Mouse (Mus musculus) myocyte (in vitro differentiated cells): ENCODE measurements at regions not wholly inside any gene's neighbourhood (a gene's known extent, or its start where the extent isn't known, plus 50 kb on each side); places are given as distances from the start of the nearest gene placed in this dataset.

Experiments used
- H3K27me3 ChIP-seq: one replicate; pipeline ENCODE4 v1.6.1; 2011; ENCODE audit not compliant: control insufficient read depth, insufficient read depth, insufficient read length
- H3K36me3 ChIP-seq: one replicate; pipeline ENCODE4 v1.6.1; 2011; ENCODE audit not compliant: control insufficient read depth, insufficient read depth
- H3K4me2 ChIP-seq: one replicate; pipeline ENCODE4 v1.6.1; 2011; ENCODE audit warnings: low read depth, control low read depth
- H3K4me3 ChIP-seq: one replicate; pipeline ENCODE4 v1.5.1; 2011; ENCODE audit warnings: mild to moderate bottlenecking, control low read depth, moderate library complexity
- H3K79me2 ChIP-seq: one replicate; pipeline ENCODE4 v1.6.1; 2011; ENCODE audit not compliant: control insufficient read depth, insufficient read depth
- H3ac ChIP-seq: one replicate; pipeline ENCODE4 v1.6.1; 2011; ENCODE audit not compliant: control insufficient read depth, insufficient read length
- CEBPB ChIP-seq: IDR thresholded peaks from 2 replicates; pipeline ENCODE4 v1.6.1; 2011; ENCODE audit warnings: mild to moderate bottlenecking, moderate library complexity; ENCODE audit not compliant: poor library complexity, insufficient read depth, severe bottlenecking
- E2F4 ChIP-seq: IDR thresholded peaks from one replicate; pipeline ENCODE4 v1.6.1; 2011; ENCODE audit warnings: mild to moderate bottlenecking, control low read depth, moderate library complexity; ENCODE audit not compliant: insufficient read depth
- MAX ChIP-seq: IDR thresholded peaks from one replicate; pipeline ENCODE4 v1.6.1; 2011; ENCODE audit warnings: low read depth, mild to moderate bottlenecking, control low read depth
- MYOD1 ChIP-seq, 3 experiments: IDR thresholded peaks; one replicate each; pipeline ENCODE4 v1.6.1; 2011; ENCODE audit warnings: control low read depth in 2 of 3, low read depth in 2 of 3, mild to moderate bottlenecking in 2 of 3, moderate library complexity in 1 of 3; ENCODE audit not compliant: insufficient read length in 2 of 3, control insufficient read depth in 1 of 3
- MYOG ChIP-seq, 3 experiments: IDR thresholded peaks; one replicate each; pipeline ENCODE4 v1.6.1; 2011; ENCODE audit warnings: control low read depth in 2 of 3, low read depth in 2 of 3, mild to moderate bottlenecking in 2 of 3; ENCODE audit not compliant: insufficient read length in 2 of 3, control insufficient read depth in 1 of 3, insufficient read depth in 1 of 3
- POLR2A ChIP-seq: IDR thresholded peaks from one replicate; pipeline ENCODE4 v1.6.1; 2011; ENCODE audit warnings: low read depth, mild to moderate bottlenecking, control low read depth, moderate library complexity; ENCODE audit not compliant: insufficient read length
- POLR2AphosphoS2 ChIP-seq: IDR thresholded peaks from one replicate; pipeline ENCODE4 v1.6.1; 2011; ENCODE audit warnings: low read depth, control low read depth; ENCODE audit not compliant: insufficient read length
- REST ChIP-seq: IDR thresholded peaks from one replicate; pipeline ENCODE4 v1.6.1; 2011; ENCODE audit warnings: mild to moderate bottlenecking, control low read depth, moderate library complexity; ENCODE audit not compliant: insufficient read depth, insufficient read length
- SRF ChIP-seq: IDR thresholded peaks from one replicate; pipeline ENCODE4 v1.6.1; 2011; ENCODE audit warnings: low read depth; ENCODE audit not compliant: control insufficient read depth, insufficient read length
- TCF12 ChIP-seq: IDR thresholded peaks from one replicate; pipeline ENCODE4 v1.6.1; 2011; ENCODE audit warnings: mild to moderate bottlenecking, control low read depth; ENCODE audit not compliant: poor library complexity, insufficient read depth, severe bottlenecking
- TCF3 ChIP-seq: IDR thresholded peaks from one replicate; pipeline ENCODE4 v1.6.1; 2011; ENCODE audit warnings: low read depth, control low read depth; ENCODE audit not compliant: insufficient read length
- USF1 ChIP-seq: IDR thresholded peaks from one replicate; pipeline ENCODE4 v1.6.1; 2011; ENCODE audit warnings: low read depth, mild to moderate bottlenecking, control low read depth, moderate library complexity

GRCm38 (mm10) chr13:82355296-82355695, 572.4 kb downstream of the Cetn3 start:
- Histone ChIP-seq H3K36me3 (no peaks in the 10 kb centered on the region), H3K4me3 (no peak overlapping the region), H3ac (no peak overlapping the region), H3K79me2 (no peaks in the 10 kb centered on the region), H3K27me3 (no peaks in the 10 kb centered on the region), H3K4me2 (no peak overlapping the region)
- TF ChIP-seq MYOD1 (IDR thresholded peaks at IDR 0.05; ENCODE audit: control insufficient read depth in 1 of 3, insufficient read length in 2 of 3, low read depth in 2 of 3), result no peak
- TF ChIP-seq CEBPB, result no peak
- no peak for TF ChIP-seq MYOG (IDR thresholded peaks at IDR 0.05; ENCODE audit: control insufficient read depth in 1 of 3, insufficient read depth in 1 of 3, insufficient read length in 2 of 3, low read depth in 2 of 3)
- TF ChIP-seq POLR2A, result no peak
- TF ChIP-seq POLR2AphosphoS2, result no peak
- TF ChIP-seq TCF3, result no peak
- no peak for TF ChIP-seq REST
- no peak for TF ChIP-seq TCF12
- TF ChIP-seq USF1, result no peak
- no peak for TF ChIP-seq E2F4
- no peak for TF ChIP-seq MAX
- TF ChIP-seq SRF, result no peak

DNA sequence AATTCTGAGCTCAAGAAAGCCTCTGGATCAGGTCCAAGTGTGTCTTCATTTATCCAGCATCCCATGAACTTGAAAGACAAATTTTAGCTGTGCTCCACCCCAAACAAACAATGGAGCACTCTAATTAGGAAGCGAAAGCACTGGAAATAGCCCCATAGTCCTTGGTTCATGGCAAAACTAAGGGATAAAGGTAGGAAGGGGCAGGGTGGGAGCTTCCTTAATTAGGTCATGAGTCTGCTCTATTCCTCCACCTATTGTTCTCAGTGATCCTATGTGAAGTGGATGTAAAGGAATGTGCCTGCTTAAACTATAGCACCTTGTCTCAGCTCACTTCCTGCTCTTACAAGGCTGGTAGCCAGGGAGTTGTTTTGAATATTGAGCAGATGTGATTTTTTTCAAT, 576.6 kb downstream of the Cetn3 start:
- Histone ChIP-seq H3K79me2 (no peaks in the 10 kb centered on the region), H3K4me3 (no peak overlapping the region), H3K27me3 (no peaks in the 10 kb centered on the region), H3K36me3 (no peaks in the 10 kb centered on the region), H3K4me2 (no peak overlapping the region), H3ac (no peak overlapping the region)
- no peak for TF ChIP-seq REST
- no peak for TF ChIP-seq MYOD1 (IDR thresholded peaks at IDR 0.05; ENCODE audit: control insufficient read depth in 1 of 3, insufficient read length in 2 of 3, low read depth in 2 of 3)
- TF ChIP-seq E2F4, result no peak

- no peaks in the 10 kb centered on the region for H3K27me3 ChIP-seq
- no peak overlapping the region for H3ac ChIP-seq
- H3K4me3 ChIP-seq, result no peak overlapping the region
- no peaks in the 10 kb centered on the region for H3K36me3 ChIP-seq
- H3K79me2 ChIP-seq, result no peaks in the 10 kb centered on the region
- H3K4me2 ChIP-seq, result no peak overlapping the region
- TF ChIP-seq MYOD1 (IDR thresholded peaks at IDR 0.05; ENCODE audit: control insufficient read depth in 1 of 3, insufficient read length in 2 of 3, low read depth in 2 of 3) (no peak), CEBPB (no peak), MAX (no peak), E2F4 (no peak), TCF3 (no peak), USF1 (no peak), REST (no peak), SRF (no peak)
Measured at GRCm38 (mm10) chr13:82360711-82361110, 577.8 kb downstream of the Cetn3 start.

DNA sequence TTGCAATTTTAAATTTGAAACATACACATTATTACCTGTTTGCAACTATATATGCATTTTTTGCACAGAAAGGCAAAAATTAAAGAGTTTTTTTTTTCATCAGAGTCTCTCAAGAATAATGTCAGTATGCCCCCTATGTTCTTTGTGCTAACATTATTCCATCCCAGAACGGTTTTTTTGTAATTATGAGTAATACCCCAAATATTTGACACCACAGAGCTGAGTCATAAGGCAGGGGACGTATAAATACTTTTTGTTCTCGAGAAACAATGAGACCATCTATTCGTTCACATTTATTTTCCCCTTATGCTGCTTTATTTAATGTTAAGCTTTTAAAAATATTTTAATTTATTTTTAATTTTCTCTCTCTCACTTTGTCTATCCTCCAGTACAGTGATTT, 578.5 kb downstream of the Cetn3 start:
- TF ChIP-seq CEBPB (no peak), TCF3 (no peak), REST (no peak), MAX (no peak), E2F4 (no peak), TCF12 (no peak), SRF (no peak), POLR2A (no peak), MYOD1 (IDR thresholded peaks at IDR 0.05; ENCODE audit: control insufficient read depth in 1 of 3, insufficient read length in 2 of 3, low read depth in 2 of 3) (no peak), POLR2AphosphoS2 (no peak), MYOG (IDR thresholded peaks at IDR 0.05; ENCODE audit: control insufficient read depth in 1 of 3, insufficient read depth in 1 of 3, insufficient read length in 2 of 3, low read depth in 2 of 3) (no peak), USF1 (no peak)
- no peaks in the 10 kb centered on the region for H3K79me2 ChIP-seq

GRCm38 (mm10) chr13:82366768-82367167, 583.9 kb downstream of the Cetn3 start:
- H3ac ChIP-seq, result no peak overlapping the region
- TF ChIP-seq MAX (no peak), E2F4 (no peak), SRF (no peak), TCF3 (no peak), REST (no peak), CEBPB (no peak), POLR2A (no peak), TCF12 (no peak), USF1 (no peak), MYOD1 (IDR thresholded peaks at IDR 0.05; ENCODE audit: control insufficient read depth in 1 of 3, insufficient read length in 2 of 3, low read depth in 2 of 3) (no peak), MYOG (IDR thresholded peaks at IDR 0.05; ENCODE audit: control insufficient read depth in 1 of 3, insufficient read depth in 1 of 3, insufficient read length in 2 of 3, low read depth in 2 of 3) (no peak), POLR2AphosphoS2 (no peak)
- H3K4me2 ChIP-seq, result no peak overlapping the region
- H3K4me3 ChIP-seq, result no peak overlapping the region
- H3K27me3 ChIP-seq, result no peaks in the 10 kb centered on the region
- H3K79me2 ChIP-seq, result no peaks in the 10 kb centered on the region
- H3K36me3 ChIP-seq, result no peaks in the 10 kb centered on the region

More for the DNA sequence above, 578.5 kb downstream of the Cetn3 start:
- no peaks in the 10 kb centered on the region for H3K27me3 ChIP-seq
- H3K4me3 ChIP-seq, result no peak overlapping the region
- no peaks in the 10 kb centered on the region for H3K36me3 ChIP-seq
- H3K4me2 ChIP-seq, result peak overlapping the region; percentile 49
- no peak overlapping the region for H3ac ChIP-seq
